22 mouse cellular contexts compared by ENCODE assay signal in the genomic region with DNA sequence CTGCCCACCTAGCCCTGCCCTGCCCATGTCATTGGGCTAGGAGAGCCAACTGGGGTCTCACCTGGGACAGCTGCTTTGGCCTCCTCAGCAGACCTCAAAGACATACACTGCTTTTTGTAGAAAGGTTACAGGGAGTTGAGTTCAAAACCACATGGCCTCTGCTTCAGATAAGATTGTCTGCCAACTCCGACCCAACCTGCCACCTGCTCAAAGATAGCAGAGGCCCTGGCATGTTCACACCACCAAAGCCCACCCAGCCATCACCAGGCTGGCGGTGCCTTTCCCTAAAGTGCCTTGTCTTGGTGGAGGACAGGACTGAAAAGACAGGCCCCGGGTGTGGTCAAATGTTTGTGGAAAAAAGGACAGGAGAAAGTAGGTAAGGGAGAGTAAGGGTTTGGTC. TPM values are rescaled to one million over a fixed set of nuclear protein-coding genes. Genes with fewer than 3 reads are reported as not detected.
DNase-seq lines count a peak whose midpoint lies in the region; ATAC-seq and TF ChIP-seq lines count a peak whose summit lies in the region.
"Had no signal": no experiment of that assay in that cellular context is flagged by ENCODE, and none has a peak within 500 bp of the region (broad histone marks: within the 10 kb centered on the region; RNA-seq: fewer than 3 reads in every experiment).

No protein-coding gene starts in this region.

- WGBS in heart, embryonic 10.5 days = 47% methylated on average over 3 of the region's 3 CpGs
- WGBS in heart, postnatal 0 days = 40% methylated on average over 3 of the region's 3 CpGs
- WGBS in liver, embryonic 15.5 days (ENCODE audit: insufficient replicate concordance) = 16% methylated on average over 3 of the region's 3 CpGs
- 89% methylated on average over 3 of the region's 3 CpGs for WGBS in forebrain, embryonic 10.5 days

- H3K4me1 ChIP-seq in heart, embryonic 10.5 days = peaks cover 16% of the 10 kb centered on the region; the same call in 1 of the 2 replicates
- peaks cover 13% of the 10 kb centered on the region for H3K4me1 ChIP-seq in heart, postnatal 0 days (ENCODE audit: control insufficient read depth, insufficient read depth)
- H3K4me1 ChIP-seq in liver, embryonic 15.5 days (replicated peaks) = peaks cover 29% of the 10 kb centered on the region
- H3K4me1 ChIP-seq in forebrain, embryonic 10.5 days = no peaks in the 10 kb centered on the region
- H3K4me1 ChIP-seq: embryonic facial prominence, embryonic 15.5 days; forebrain, embryonic 15.5 days; hindbrain, embryonic 12.5 days; limb, embryonic 13.5 days had no signal

- no peak for DNase-seq in heart, embryonic 10.5 days (ENCODE audit: low spot score)
- no peak for DNase-seq in heart, adult 8-10 months (ENCODE audit: low spot score)
- no peak for DNase-seq in heart, postnatal 0 days (ENCODE audit: low spot score)
- no peak for DNase-seq in heart, adult 11 months
- DNase-seq in forebrain, embryonic 10.5 days (ENCODE audit: extremely low spot score, low spot score) = no peak
- DNase-seq in c-Kit-positive CD71-positive TER-119-positive erythroid progenitor cells, embryonic 14.5 days (ENCODE audit: low spot score) = no peak
- DNase-seq: adrenal gland, postnatal 25 days; cerebellum, adult 11 months; cerebellum, adult 9-11 months; gastrocnemius, postnatal 25 days; kidney, adult 18-20 months; kidney, postnatal 4 days; lung, embryonic 14.5 days; lung, postnatal 36 days had no signal

- no peaks in the 10 kb centered on the region for H3K9me3 ChIP-seq in heart, embryonic 10.5 days
- H3K9me3 ChIP-seq in heart, postnatal 0 days (replicated peaks; ENCODE audit: control insufficient read depth, low read length) = no peaks in the 10 kb centered on the region
- no peaks in the 10 kb centered on the region for H3K9me3 ChIP-seq in liver, embryonic 15.5 days (replicated peaks)
- H3K9me3 ChIP-seq in forebrain, embryonic 10.5 days = no peaks in the 10 kb centered on the region
- H3K9me3 ChIP-seq: embryonic facial prominence, embryonic 15.5 days; forebrain, embryonic 15.5 days; hindbrain, embryonic 12.5 days; limb, embryonic 13.5 days had no signal

- no peaks in the 10 kb centered on the region for H3K27me3 ChIP-seq in heart, embryonic 10.5 days (ENCODE audit: insufficient read depth, poor library complexity, severe bottlenecking)
- no peaks in the 10 kb centered on the region for H3K27me3 ChIP-seq in heart, postnatal 0 days (ENCODE audit: control insufficient read depth, insufficient read depth, low read length)
- H3K27me3 ChIP-seq in liver, embryonic 15.5 days = no peaks in the 10 kb centered on the region
- no peaks in the 10 kb centered on the region for H3K27me3 ChIP-seq in forebrain, embryonic 10.5 days (ENCODE audit: poor library complexity, severe bottlenecking)
- H3K27me3 ChIP-seq: embryonic facial prominence, embryonic 15.5 days; forebrain, embryonic 15.5 days; hindbrain, embryonic 12.5 days; limb, embryonic 13.5 days had no signal

- no peak overlapping the region for H3K4me2 ChIP-seq in heart, postnatal 0 days (ENCODE audit: low read depth, low read length)
- peak overlapping the region; percentile 27 for H3K4me2 ChIP-seq in liver, embryonic 15.5 days
- H3K4me2 ChIP-seq: embryonic facial prominence, embryonic 15.5 days; forebrain, embryonic 15.5 days; hindbrain, embryonic 12.5 days; limb, embryonic 13.5 days; lung, embryonic 14.5 days had no signal

- no peak for TF ChIP-seq EP300 in heart, postnatal 0 days (IDR thresholded peaks at IDR 0.05; ENCODE audit: low read depth)

- no peak overlapping the region for H3K4me3 ChIP-seq in heart, embryonic 10.5 days
- no peak overlapping the region for H3K4me3 ChIP-seq in heart, postnatal 0 days (ENCODE audit: low read depth, low read length)
- H3K4me3 ChIP-seq in liver, embryonic 15.5 days (replicated peaks) = no peak overlapping the region
- H3K4me3 ChIP-seq in forebrain, embryonic 10.5 days = no peak overlapping the region
- H3K4me3 ChIP-seq: embryonic facial prominence, embryonic 15.5 days; forebrain, embryonic 15.5 days; hindbrain, embryonic 12.5 days; limb, embryonic 13.5 days had no signal

- ATAC-seq in heart, postnatal 0 days (ENCODE audit: insufficient read depth, low read depth) = no peak
- ATAC-seq in liver, embryonic 15.5 days (ENCODE audit: insufficient read depth) = peak; percentile 50
- ATAC-seq in monocyte, adult 5-6 weeks (replicated peaks; ENCODE audit: insufficient number of reproducible peaks, low FRiP score, low TSS enrichment, poor library complexity, severe bottlenecking) = no peak
- ATAC-seq: forebrain, embryonic 15.5 days; midbrain, embryonic 16.5 days had no signal

- no peak for TF ChIP-seq CTCF in heart, postnatal 0 days (IDR thresholded peaks at IDR 0.05; ENCODE audit: low read depth)

- H3K9ac ChIP-seq in heart, postnatal 0 days (replicated peaks; ENCODE audit: low read depth, low read length) = no peak overlapping the region
- peak overlapping the region; percentile 25; the same call in 1 of the 2 replicates for H3K9ac ChIP-seq in liver, embryonic 15.5 days
- H3K9ac ChIP-seq: embryonic facial prominence, embryonic 15.5 days; forebrain, embryonic 15.5 days; hindbrain, embryonic 12.5 days; limb, embryonic 13.5 days; lung, embryonic 14.5 days had no signal

- peaks cover 16% of the 10 kb centered on the region; the same call in 1 of the 2 replicates for H3K36me3 ChIP-seq in heart, embryonic 10.5 days
- H3K36me3 ChIP-seq in heart, postnatal 0 days (replicated peaks; ENCODE audit: control insufficient read depth, insufficient read depth, low read length) = 0 out of 2 replicates have a peak, but pooled peaks cover 16% of the 10 kb centered on the region
- H3K36me3 ChIP-seq in liver, embryonic 15.5 days (replicated peaks) = peaks cover 9% of the 10 kb centered on the region; the same call in 1 of the 2 replicates
- peaks cover 22% of the 10 kb centered on the region for H3K36me3 ChIP-seq in forebrain, embryonic 10.5 days (replicated peaks)

- 0 out of 2 replicates have a peak overlapping the region, but pooled peaks have one; percentile 57 for H3K27ac ChIP-seq in heart, embryonic 10.5 days
- peak overlapping the region; percentile 58; the same call in 1 of the 2 replicates for H3K27ac ChIP-seq in heart, postnatal 0 days (ENCODE audit: low read depth)
- peak overlapping the region; percentile 53 for H3K27ac ChIP-seq in liver, embryonic 15.5 days (replicated peaks)
- H3K27ac ChIP-seq in forebrain, embryonic 10.5 days = no peak overlapping the region
- H3K27ac ChIP-seq: embryonic facial prominence, embryonic 15.5 days; forebrain, embryonic 15.5 days; hindbrain, embryonic 12.5 days; limb, embryonic 13.5 days; stomach, postnatal 0 days had no signal

RNA-seq across cellular contexts. Expression of a gene that starts 46.8 kb away (rescaled TPM):
- polyA plus RNA-seq in heart, embryonic 10.5 days (2016; fragmentation: Nextera tagmentation; extraction: Ambion mirVana) = 25.6 and 32.1 TPM in 2 replicates
- total RNA-seq in heart, adult 8-10 months (2022) = 10 to 100 TPM; 10.8 to 13.7 (median 11.3) TPM
- 15.1 and 29.8 TPM in 2 replicates for total RNA-seq in heart, postnatal 0 days (2014; rRNA removed; ENCODE audit: low replicate concordance)
- polyA plus RNA-seq in heart, postnatal 0 days (2015; fragmentation: Nextera tagmentation; extraction: Ambion mirVana) = 23.9 and 27.7 TPM in 2 replicates
- polyA plus RNA-seq in liver, embryonic 15.5 days (2015; fragmentation: Nextera tagmentation; extraction: Ambion mirVana) = 13.0 and 14.8 TPM in 2 replicates
- 28.1 and 32.1 TPM in 2 replicates for polyA plus RNA-seq in forebrain, embryonic 10.5 days (2016; fragmentation: Nextera tagmentation; extraction: Ambion mirVana)
- total RNA-seq in monocyte, adult 5-6 weeks (2017) = 44.5 to 74.8 TPM (median 45.5 TPM) in 3 replicates

RNA-seq across cellular contexts. Expression of a gene that starts 53.3 kb away (rescaled TPM):
- polyA plus RNA-seq in heart, embryonic 10.5 days (2016; fragmentation: Nextera tagmentation; extraction: Ambion mirVana) = 248 and 312 TPM in 2 replicates
- total RNA-seq in heart, adult 8-10 months (2022) = 1 to 10 TPM in 1 of 4 experiments, under 1 TPM in 2, not detected in 1; 0.66 to 1.1 (median 0.92) TPM
- 199 and 228 TPM in 2 replicates for total RNA-seq in heart, postnatal 0 days (2014; rRNA removed; ENCODE audit: low replicate concordance)
- 101 and 105 TPM in 2 replicates for polyA plus RNA-seq in heart, postnatal 0 days (2015; fragmentation: Nextera tagmentation; extraction: Ambion mirVana)
- polyA plus RNA-seq in liver, embryonic 15.5 days (2015; fragmentation: Nextera tagmentation; extraction: Ambion mirVana) = 345 and 374 TPM in 2 replicates
- 420 and 444 TPM in 2 replicates for polyA plus RNA-seq in forebrain, embryonic 10.5 days (2016; fragmentation: Nextera tagmentation; extraction: Ambion mirVana)
- 55.0 to 244 TPM (median 181 TPM) in 3 replicates for total RNA-seq in monocyte, adult 5-6 weeks (2017)
